Mouse (Mus musculus) limb, embryonic 14.5 days (tissue): ENCODE results near the gene Peli3. TPM values are rescaled to one million over a fixed set of nuclear protein-coding genes. Genes with fewer than 3 reads are reported as not detected.
A peak's percentile ranks its signal among the peaks of the same experiment; 100 is the strongest.
"Not testable (repeated sequence)": the region's sequence is repeated elsewhere in the genome, so short reads cannot be mapped to it uniquely, and the experiment has no call there.

ENCODE experiments used
- ATAC-seq: fragments of 200-750 bp; cut with Nextera tagmentation; 2 replicates; pipeline ENCODE4 v1.8.0; 2017; ENCODE audit warnings: low read depth, moderate number of reproducible peaks, moderate TSS enrichment; ENCODE audit not compliant: low FRiP score
- DNase-seq: peaks from one replicate; pipeline ENCODE4 v3.0.0-alpha.2; 2015; ENCODE audit warnings: low spot score
- H3K27ac ChIP-seq: fragments of 300-500 bp; sonication (generic); replicated peaks from 2 replicates; pipeline ENCODE4 v1.5.1; 2014; ENCODE audit warnings: low read depth, mild to moderate bottlenecking, low read length, moderate library complexity, mixed read lengths
- H3K27me3 ChIP-seq: fragments of 300-500 bp; sonication (generic); 2 replicates; pipeline ENCODE4 v1.6.1; 2014; ENCODE audit warnings: low read length, mixed read lengths; ENCODE audit not compliant: control insufficient read depth, insufficient read depth
- H3K36me3 ChIP-seq: fragments of 300-500 bp; sonication (generic); 2 replicates; pipeline ENCODE4 v1.6.1; 2014; ENCODE audit warnings: mild to moderate bottlenecking, low read length, moderate library complexity, mixed read lengths; ENCODE audit not compliant: control insufficient read depth, insufficient read depth
- H3K4me1 ChIP-seq: fragments of 300-500 bp; sonication (generic); 2 replicates; pipeline ENCODE4 v1.6.1; 2014; ENCODE audit warnings: antibody characterized with exemption, low read length, mixed read lengths; ENCODE audit not compliant: control insufficient read depth, insufficient read depth
- H3K4me2 ChIP-seq: fragments of 300-500 bp; sonication (generic); replicated peaks from 2 replicates; pipeline ENCODE4 v1.6.1; 2014; ENCODE audit warnings: low read depth, mild to moderate bottlenecking, low read length, moderate library complexity; ENCODE audit not compliant: severe bottlenecking
- H3K4me3 ChIP-seq: fragments of 300-500 bp; sonication (generic); replicated peaks from 2 replicates; pipeline ENCODE4 v1.5.1; 2014; ENCODE audit warnings: low read length
- H3K9ac ChIP-seq: fragments of 300-500 bp; sonication (generic); 2 replicates; pipeline ENCODE4 v1.6.1; 2014; ENCODE audit warnings: mild to moderate bottlenecking, low read depth, low read length, moderate library complexity; ENCODE audit not compliant: severe bottlenecking
- H3K9me3 ChIP-seq: fragments of 300-500 bp; sonication (generic); 2 replicates; pipeline ENCODE4 v1.6.1; 2016; ENCODE audit warnings: low read length; ENCODE audit not compliant: control insufficient read depth
- POLR2A ChIP-seq: fragments of 200-500 bp; IDR thresholded peaks from 2 replicates; pipeline ENCODE4 v1.8.0; 2012; ENCODE audit warnings: inconsistent platforms, mild to moderate bottlenecking, moderate library complexity, borderline replicate concordance; ENCODE audit not compliant: insufficient read depth, insufficient read length; ENCODE audit errors: extremely low read depth
- WGBS: fragments of 180-500 bp; shearing (Covaris S2); extraction: QIAGEN DNeasy Blood & Tissue Kit; methylation state at CpG from one replicate; pipeline ENCODE4 v1.1.7; 2014; 5-methylcytosine and 5-hydroxymethylcytosine counted together
- polyA plus RNA-seq, 2 experiments: library from polyadenylated mRNA; depleted of rRNA in 1 of 2; stranded (reverse) in 1 of 2; unstranded in 1 of 2; fragments of >200 nt; fragmentation: Nextera tagmentation in 1 of 2; extraction: Ambion mirVana in 1 of 2; gene quantifications; 2 replicates each; pipeline versions ENCODE4 v1.2.1 to v1.2.3; 2012 to 2014

The Peli3 gene
- polyA plus RNA-seq, 2 experiments: 2.5 to 2.7 TPM

- Histone ChIP-seq H3K9ac (no peak overlapping the region), H3K36me3 (no peaks in the 10 kb centered on the region), H3K27ac (no peak overlapping the region), H3K27me3 (peaks cover 48% of the 10 kb centered on the region), H3K4me3 (no peak overlapping the region), H3K4me1 (no peaks in the 10 kb centered on the region), H3K4me2 (no peak overlapping the region), H3K9me3 (no peaks in the 10 kb centered on the region)
- ATAC-seq (no peak), DNase-seq (peak; percentile 90)
- WGBS: 4% methylated on average over 13 of the region's 13 CpGs
- TF ChIP-seq POLR2A: no peak
Observed at GRCm38 (mm10) chr19:4989013-4989412, 46.1 kb upstream of the Peli3 start.

GRCm38 (mm10) chr19:4981767-4982166 is 38.8 kb upstream of the Peli3 start:
- no peaks in the 10 kb centered on the region for H3K9me3 ChIP-seq
- H3K27me3 ChIP-seq: peaks cover 18% of the 10 kb centered on the region; the same call in 1 of the 2 replicates
- H3K36me3 ChIP-seq: no peaks in the 10 kb centered on the region
- no peak overlapping the region for H3K9ac ChIP-seq
- no peak for TF ChIP-seq POLR2A
- ATAC-seq (no peak), DNase-seq (no peak)
- no peak overlapping the region for H3K4me3 ChIP-seq
- H3K27ac ChIP-seq: no peak overlapping the region
- H3K4me2 ChIP-seq: no peak overlapping the region
- H3K4me1 ChIP-seq: no peaks in the 10 kb centered on the region

- ATAC-seq (no peak), DNase-seq (no peak)
- H3K4me3 ChIP-seq: no peak overlapping the region
- H3K9me3 ChIP-seq: no peaks in the 10 kb centered on the region
- no peak overlapping the region for H3K27ac ChIP-seq
- peaks cover 36% of the 10 kb centered on the region for H3K36me3 ChIP-seq
- no peak for TF ChIP-seq POLR2A
- no peak overlapping the region for H3K9ac ChIP-seq
- 79% methylated on average over 2 of the region's 2 CpGs for WGBS
- H3K4me1 ChIP-seq: no peaks in the 10 kb centered on the region
- no peak overlapping the region for H3K4me2 ChIP-seq
- H3K27me3 ChIP-seq: no peaks in the 10 kb centered on the region
Observed at GRCm38 (mm10) chr19:4968236-4968635, 25.3 kb upstream of the Peli3 start.

- peak within 1 kb of the TSS; percentile 64 for H3K4me2 ChIP-seq
- ATAC-seq: peak; percentile 99
- peak; percentile 93 for DNase-seq
- H3K27ac ChIP-seq: peak within 1 kb of the TSS; percentile 73
- H3K9ac ChIP-seq: peak within 1 kb of the TSS; percentile 66
- H3K4me1 ChIP-seq: peaks cover 4% of the 10 kb centered on the region; the same call in 1 of the 2 replicates
- peaks cover 27% of the 10 kb centered on the region for H3K36me3 ChIP-seq
- WGBS: under 1% methylated on average over 34 of the region's 34 CpGs
- no peaks in the 10 kb centered on the region for H3K9me3 ChIP-seq
- TF ChIP-seq POLR2A: no peak
- no peaks in the 10 kb centered on the region for H3K27me3 ChIP-seq
- peak within 1 kb of the TSS; percentile 73 for H3K4me3 ChIP-seq
Observed at GRCm38 (mm10) chr19:4961928-4962601, 19.1 kb upstream of the Peli3 start, which contains the start of gene Mrpl11. TSS of gene Mrpl11 (plus strand) at chr19:4962147.

GRCm38 (mm10) chr19:4948641-4949040 is 5.7 kb upstream of the Peli3 start:
- not testable (repeated sequence) for H3K36me3 ChIP-seq, H3K4me3 ChIP-seq
- WGBS: 80% methylated on average over 9 of the region's 9 CpGs

More at GRCm38 (mm10) chr19:4948641-4949040, 5.7 kb upstream of the Peli3 start:
- H3K9me3 ChIP-seq, ATAC-seq, DNase-seq, H3K4me2 ChIP-seq, H3K9ac ChIP-seq, H3K4me1 ChIP-seq, H3K27me3 ChIP-seq, H3K27ac ChIP-seq: not testable (repeated sequence)
